Mouse (Mus musculus): Measurements from ENCODE around the gene Gm15262. TPM values are rescaled to one million over a fixed set of nuclear protein-coding genes. Genes with fewer than 3 reads are reported as not detected.
"Not testable (repeated sequence)": the region's sequence is repeated elsewhere in the genome, so short reads cannot be mapped to it uniquely, and the experiment has no call there.

Gm15262 gene
- polyA plus RNA-seq (2015; fragmentation: Nextera tagmentation; extraction: Ambion mirVana), result not detected in 2 replicates

DNA sequence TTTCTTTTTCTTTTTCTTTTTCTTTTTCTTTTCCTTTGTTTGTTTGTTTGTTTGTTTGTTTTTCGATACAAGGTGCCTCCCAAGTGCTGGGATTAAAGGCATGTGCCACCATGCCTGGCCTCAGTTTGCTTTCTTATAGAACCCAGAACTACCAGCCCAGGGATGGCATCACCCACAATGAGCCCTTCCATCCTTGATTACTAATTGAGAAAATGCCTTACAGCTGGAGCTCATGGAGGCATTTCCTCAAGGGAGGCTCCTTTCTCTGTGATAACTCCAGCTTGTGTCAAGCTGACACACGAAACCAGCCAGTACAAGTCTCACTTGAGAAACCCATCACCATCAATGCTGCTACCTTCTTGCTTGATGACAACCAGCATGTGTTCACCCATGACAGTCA, at the start of gene Gm15262:
Gm15262 (plus strand) TSS at position 301 of the 400 bp plus-strand sequence.
- H3K36me3 ChIP-seq; H3K27me3 ChIP-seq (replicated peaks); ATAC-seq (ENCODE audit: extremely low read depth, insufficient number of reproducible peaks, low FRiP score, low TSS enrichment); H3K9ac ChIP-seq; H3K4me3 ChIP-seq; H3K9me3 ChIP-seq; H3K27ac ChIP-seq (replicated peaks); H3K4me1 ChIP-seq; H3K4me2 ChIP-seq: not testable (repeated sequence)
- 53% methylated on average over 2 of the region's 2 CpGs for WGBS

DNA sequence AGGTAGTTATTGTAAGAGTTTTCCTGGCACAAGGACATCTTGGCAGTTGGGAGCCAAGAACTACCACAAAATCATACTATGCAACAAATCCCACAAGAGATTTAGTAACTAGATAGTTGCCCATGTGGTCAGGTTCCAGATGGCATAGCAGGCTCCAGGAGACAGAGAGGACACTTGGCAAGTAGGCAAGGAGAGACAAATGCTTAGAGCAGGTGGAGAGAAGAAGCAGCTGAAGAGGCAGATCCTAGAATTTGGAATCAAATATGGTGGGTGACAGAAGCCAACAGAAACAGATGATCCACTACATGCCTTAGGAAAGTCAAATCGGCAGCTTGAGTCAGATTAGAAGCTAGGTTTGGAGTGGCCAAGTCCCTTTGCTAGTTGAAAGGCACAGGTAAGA, 20.9 kb downstream of the Gm15262 start:
- no peak overlapping the region for H3K4me2 ChIP-seq
- H3K27ac ChIP-seq (replicated peaks), result no peak overlapping the region
- no peak for ATAC-seq (ENCODE audit: extremely low read depth, insufficient number of reproducible peaks, low FRiP score, low TSS enrichment)
- no peak overlapping the region for H3K9ac ChIP-seq
- no peaks in the 10 kb centered on the region; the same call in 1 of the 2 replicates for H3K27me3 ChIP-seq (replicated peaks)
- no peaks in the 10 kb centered on the region for H3K4me1 ChIP-seq
- H3K4me3 ChIP-seq, result no peak overlapping the region
- no peaks in the 10 kb centered on the region for H3K36me3 ChIP-seq
- whole genome bisulfite sequencing, result 68% methylated on average over 1 of the region's 1 CpGs
- H3K9me3 ChIP-seq, result no peaks in the 10 kb centered on the region

DNA sequence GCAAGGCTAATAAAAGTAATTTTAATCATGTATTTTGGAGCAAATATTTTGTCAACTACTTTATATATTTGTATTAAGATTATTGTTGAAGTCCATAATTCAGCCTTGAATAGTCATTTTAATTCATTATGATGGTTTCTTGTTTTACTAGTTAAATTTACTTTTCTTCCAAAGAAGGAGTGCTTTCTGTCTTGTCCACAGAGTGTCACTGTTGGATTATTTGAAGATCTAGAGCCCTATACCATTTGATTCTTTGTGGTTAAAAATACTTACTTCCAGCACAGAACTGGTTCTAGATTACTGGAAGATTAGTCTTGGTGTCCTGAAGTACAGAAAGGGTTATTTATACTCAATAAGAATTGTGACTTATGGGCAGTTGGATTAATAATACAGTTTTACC, 29.2 kb downstream of the Gm15262 start:
- no peak for ATAC-seq (ENCODE audit: extremely low read depth, insufficient number of reproducible peaks, low FRiP score, low TSS enrichment)
- Histone ChIP-seq H3K4me2 (no peak overlapping the region), H3K9ac (no peak overlapping the region), H3K27me3 (replicated peaks) (no peaks in the 10 kb centered on the region), H3K36me3 (no peaks in the 10 kb centered on the region), H3K27ac (replicated peaks) (no peak overlapping the region), H3K9me3 (no peaks in the 10 kb centered on the region), H3K4me1 (no peaks in the 10 kb centered on the region), H3K4me3 (no peak overlapping the region)

DNA sequence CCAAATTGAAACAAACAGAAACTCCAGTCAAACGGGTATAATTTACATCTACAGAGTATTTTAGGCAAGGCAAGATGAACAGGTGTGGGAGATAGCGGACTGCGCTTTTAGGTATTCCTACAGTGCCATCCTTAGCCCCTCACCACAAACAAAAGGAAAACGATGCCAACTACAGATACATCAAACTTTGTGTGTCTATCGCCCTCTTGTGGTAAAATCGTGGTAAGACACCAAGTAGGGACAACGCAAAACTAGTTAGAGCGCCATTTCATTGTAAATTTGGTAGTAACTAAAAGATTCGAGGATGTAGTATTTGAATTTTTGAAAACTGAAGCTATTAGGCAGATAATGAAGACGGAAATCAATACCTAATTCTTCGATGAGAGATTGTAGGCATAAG, 83.7 kb downstream of the Gm15262 start:
- no peak overlapping the region for H3K9ac ChIP-seq
- no peaks in the 10 kb centered on the region for H3K4me1 ChIP-seq
- H3K27me3 ChIP-seq (replicated peaks), result 0 out of 2 replicates have a peak, but pooled peaks cover 10% of the 10 kb centered on the region
- 29% methylated on average over 11 of the region's 11 CpGs for WGBS
- no peak for ATAC-seq (ENCODE audit: extremely low read depth, insufficient number of reproducible peaks, low FRiP score, low TSS enrichment)
- H3K4me2 ChIP-seq, result no peak overlapping the region
- H3K4me3 ChIP-seq, result no peak overlapping the region
- H3K36me3 ChIP-seq, result no peaks in the 10 kb centered on the region
- no peak overlapping the region for H3K27ac ChIP-seq (replicated peaks)
- H3K9me3 ChIP-seq, result no peaks in the 10 kb centered on the region

DNA sequence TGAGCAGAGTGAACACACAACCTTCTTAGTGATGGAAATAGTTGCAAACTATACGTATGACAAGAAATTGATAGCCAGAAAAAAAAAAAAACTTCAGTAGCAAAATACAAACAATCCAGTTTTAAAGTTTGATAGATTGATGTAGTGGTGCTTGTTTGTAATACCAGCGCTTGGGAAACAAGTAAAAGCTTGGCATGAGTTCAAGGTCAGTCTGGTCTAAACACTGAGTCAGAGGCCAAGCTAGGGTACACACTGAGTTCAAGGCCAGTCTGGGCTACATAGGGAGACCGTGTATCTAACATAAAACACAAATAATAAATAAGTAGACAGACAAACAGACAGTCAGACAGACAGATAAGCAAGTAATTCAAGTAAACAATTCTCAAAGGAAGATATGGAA, 84.2 kb downstream of the Gm15262 start:
- H3K27ac ChIP-seq (replicated peaks), result no peak overlapping the region
- no peak for ATAC-seq (ENCODE audit: extremely low read depth, insufficient number of reproducible peaks, low FRiP score, low TSS enrichment)
- no peaks in the 10 kb centered on the region for H3K9me3 ChIP-seq
- no peaks in the 10 kb centered on the region for H3K4me1 ChIP-seq
- WGBS, result 41% methylated on average over 3 of the region's 3 CpGs
- no peaks in the 10 kb centered on the region for H3K36me3 ChIP-seq
- 0 out of 2 replicates have a peak, but pooled peaks cover 10% of the 10 kb centered on the region for H3K27me3 ChIP-seq (replicated peaks)
- no peak overlapping the region for H3K4me3 ChIP-seq
- H3K4me2 ChIP-seq, result no peak overlapping the region
- no peak overlapping the region for H3K9ac ChIP-seq

DNA sequence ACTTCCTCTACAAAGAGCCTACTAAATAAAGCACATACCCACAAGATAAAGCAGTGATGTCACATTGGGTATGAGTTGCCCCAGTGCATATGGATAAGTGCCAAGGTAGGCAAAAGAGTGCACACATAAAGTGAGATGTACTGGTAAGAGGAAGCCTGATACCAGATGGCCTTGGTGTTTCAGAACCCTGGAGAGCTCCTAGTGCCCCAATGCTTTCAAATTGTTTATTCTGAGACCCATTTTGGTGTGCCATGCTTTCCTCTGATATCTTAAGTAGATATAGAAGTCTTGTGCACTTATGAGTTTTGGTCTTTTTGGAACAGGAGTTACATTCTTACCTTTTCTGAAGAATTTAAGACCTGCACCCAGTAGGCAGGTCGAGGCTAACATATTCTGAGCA, 88.3 kb downstream of the Gm15262 start:
- Histone ChIP-seq H3K4me2 (no peak overlapping the region), H3K36me3 (no peaks in the 10 kb centered on the region), H3K27ac (replicated peaks) (no peak overlapping the region), H3K4me3 (no peak overlapping the region), H3K4me1 (no peaks in the 10 kb centered on the region), H3K27me3 (replicated peaks) (0 out of 2 replicates have a peak, but pooled peaks cover 3% of the 10 kb centered on the region), H3K9ac (no peak overlapping the region), H3K9me3 (no peaks in the 10 kb centered on the region)
- ATAC-seq (ENCODE audit: extremely low read depth, insufficient number of reproducible peaks, low FRiP score, low TSS enrichment), result no peak
- WGBS, result 53% methylated on average over 1 of the region's 1 CpGs

DNA sequence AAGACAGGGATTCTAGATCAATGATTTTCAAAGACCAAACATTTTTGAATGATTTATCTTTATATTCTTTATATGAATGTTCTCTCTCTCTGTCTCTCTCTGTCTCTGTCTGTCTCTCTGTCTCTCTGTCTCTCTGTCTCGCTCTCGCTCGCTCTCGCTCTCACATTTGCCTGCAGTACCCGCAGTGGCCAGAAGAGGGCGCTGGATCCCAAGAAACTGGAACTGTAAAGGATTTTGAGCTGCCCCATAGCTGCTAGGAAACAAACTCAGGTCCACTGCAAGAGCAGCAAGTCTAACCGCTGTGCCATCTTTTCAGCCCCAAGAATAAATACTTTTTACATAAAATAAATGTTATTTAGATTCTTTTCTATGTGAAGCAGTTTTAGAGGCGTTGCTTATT, 98.5 kb downstream of the Gm15262 start:
- no peak for ATAC-seq (ENCODE audit: extremely low read depth, insufficient number of reproducible peaks, low FRiP score, low TSS enrichment)
- Histone ChIP-seq H3K36me3 (no peaks in the 10 kb centered on the region), H3K4me2 (no peak overlapping the region), H3K27ac (replicated peaks) (no peak overlapping the region), H3K9ac (no peak overlapping the region), H3K27me3 (replicated peaks) (no peaks in the 10 kb centered on the region), H3K9me3 (no peaks in the 10 kb centered on the region), H3K4me3 (no peak overlapping the region), H3K4me1 (no peaks in the 10 kb centered on the region)
- 34% methylated on average over 8 of the region's 8 CpGs for whole genome bisulfite sequencing

DNA sequence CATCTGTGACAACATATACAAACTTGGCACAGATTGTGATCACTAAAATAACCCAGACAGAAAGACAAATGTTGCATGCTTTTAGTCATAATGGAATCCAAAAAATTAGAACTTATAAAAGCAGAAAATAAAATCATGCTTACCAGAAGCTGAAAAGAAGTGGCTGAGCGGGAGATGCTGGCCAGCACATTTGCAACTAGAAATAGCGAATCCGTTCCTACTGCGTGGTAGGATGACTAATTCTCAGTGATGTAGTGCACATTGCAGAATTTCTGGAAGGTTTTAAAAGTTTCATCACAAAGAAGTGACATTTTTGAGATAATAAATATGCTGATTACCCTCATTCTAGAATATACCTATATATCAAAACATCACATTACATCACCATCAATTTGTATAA, 100.7 kb downstream of the Gm15262 start:
- WGBS, result 81% methylated on average over 4 of the region's 4 CpGs
- H3K4me3 ChIP-seq, result no peak overlapping the region
- no peak overlapping the region for H3K9ac ChIP-seq
- no peaks in the 10 kb centered on the region for H3K9me3 ChIP-seq
- ATAC-seq (ENCODE audit: extremely low read depth, insufficient number of reproducible peaks, low FRiP score, low TSS enrichment), result no peak
- H3K27ac ChIP-seq (replicated peaks), result no peak overlapping the region
- no peaks in the 10 kb centered on the region for H3K4me1 ChIP-seq
- no peak overlapping the region for H3K4me2 ChIP-seq
- no peaks in the 10 kb centered on the region for H3K36me3 ChIP-seq
- H3K27me3 ChIP-seq (replicated peaks), result no peaks in the 10 kb centered on the region

DNA sequence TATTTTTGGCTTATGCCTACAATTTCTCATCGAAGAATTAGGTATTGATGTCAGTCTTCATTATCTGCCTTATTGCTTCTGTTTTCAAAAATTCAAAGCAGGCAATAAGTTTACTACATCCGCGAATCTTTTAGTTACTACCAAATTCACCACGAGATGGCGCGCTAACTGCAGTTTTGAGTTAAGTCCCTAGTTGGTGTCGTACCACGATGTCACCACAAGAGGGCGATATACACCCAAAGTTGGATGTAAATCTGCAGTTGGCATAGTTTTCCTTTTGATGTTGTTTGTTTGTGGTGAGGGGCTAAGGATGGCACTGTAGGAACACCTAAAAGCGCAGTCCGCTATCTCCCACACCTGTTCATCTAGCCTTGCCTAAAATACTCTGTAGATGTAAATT, 111.9 kb downstream of the Gm15262 start:
- Histone ChIP-seq H3K9me3 (no peaks in the 10 kb centered on the region), H3K27me3 (replicated peaks) (peaks cover 12% of the 10 kb centered on the region; the same call in 1 of the 2 replicates), H3K4me1 (no peaks in the 10 kb centered on the region), H3K4me2 (no peak overlapping the region), H3K9ac (no peak overlapping the region), H3K36me3 (no peaks in the 10 kb centered on the region), H3K27ac (replicated peaks) (no peak overlapping the region), H3K4me3 (no peak overlapping the region)
- 16% methylated on average over 11 of the region's 11 CpGs for WGBS
- ATAC-seq (ENCODE audit: extremely low read depth, insufficient number of reproducible peaks, low FRiP score, low TSS enrichment), result no peak

DNA sequence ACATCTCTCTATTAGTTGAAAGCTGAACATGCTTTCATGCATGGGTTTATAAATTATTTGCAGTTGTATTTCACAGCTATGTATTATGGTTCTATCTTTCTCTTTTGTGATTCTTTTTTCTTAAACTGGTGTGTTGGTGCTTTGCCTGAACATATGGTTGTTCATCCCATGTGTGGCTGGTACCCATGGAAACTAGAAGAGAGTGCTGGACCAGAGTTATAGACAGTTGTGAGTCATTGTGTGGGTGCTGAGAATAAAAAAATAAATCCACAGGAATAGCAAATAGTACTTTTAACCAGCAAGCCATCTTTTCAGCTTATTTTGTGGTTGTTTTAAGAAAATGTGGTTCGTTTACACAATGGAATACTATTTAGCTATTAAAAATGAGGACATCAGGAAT, 123.9 kb downstream of the Gm15262 start:
- Histone ChIP-seq H3K4me2 (no peak overlapping the region), H3K4me1 (no peaks in the 10 kb centered on the region), H3K4me3 (no peak overlapping the region), H3K27ac (replicated peaks) (no peak overlapping the region), H3K27me3 (replicated peaks) (no peaks in the 10 kb centered on the region; the same call in 1 of the 2 replicates), H3K9me3 (no peaks in the 10 kb centered on the region), H3K9ac (no peak overlapping the region), H3K36me3 (no peaks in the 10 kb centered on the region)
- no peak for ATAC-seq (ENCODE audit: extremely low read depth, insufficient number of reproducible peaks, low FRiP score, low TSS enrichment)
- WGBS, result 63% methylated on average over 1 of the region's 1 CpGs

Measured in heart, embryonic 13.5 days (tissue).